ENCODE assay signal across 8 mouse cellular contexts in genomic region chr17:80480031-80480854, GRCm38 (mm10). TPM values are rescaled to one million over a fixed set of nuclear protein-coding genes. Genes with fewer than 3 reads are reported as not detected.
DNase-seq lines count a peak whose midpoint lies in the region; ATAC-seq lines count a peak whose summit lies in the region.

Gene Sos1 (minus strand): TSS chr17:80480453.

- DNase-seq in R1 (ENCODE audit: low read depth, low spot score) = peak; percentile 95
- DNase-seq in cerebellum, postnatal 14 days = peak; percentile 98 to 99
- DNase-seq in frontal cortex, postnatal 14 days (ENCODE audit: low spot score in 2 of 2) = peak; percentile 87 to 91
- peak; percentile 97 to 98 for DNase-seq in layer of hippocampus, postnatal 25 days (ENCODE audit: extremely low spot score in 1 of 2, low spot score in 1 of 2)
- DNase-seq in lung, postnatal 14 days = peak; percentile 98
- DNase-seq in ovary, postnatal 36 days (ENCODE audit: low spot score) = peak; percentile 98
- peak; percentile 99 for DNase-seq in thymus, postnatal 14 days

- ATAC-seq in hindbrain, embryonic 13.5 days (ENCODE audit: low FRiP score) = peak; percentile 83

- H3K27me3 ChIP-seq in hindbrain, embryonic 13.5 days = no peaks in the 10 kb centered on the region

- H3K27ac ChIP-seq in hindbrain, embryonic 13.5 days = peak within 1 kb of the TSS; percentile 98

- H3K9ac ChIP-seq in hindbrain, embryonic 13.5 days = peak within 1 kb of the TSS; percentile 99

- WGBS in hindbrain, embryonic 13.5 days = under 1% methylated on average over 85 of the region's 90 CpGs

- H3K4me2 ChIP-seq in hindbrain, embryonic 13.5 days = peak within 1 kb of the TSS; percentile 71

- H3K9me3 ChIP-seq in hindbrain, embryonic 13.5 days = no peaks in the 10 kb centered on the region

- H3K4me1 ChIP-seq in hindbrain, embryonic 13.5 days (replicated peaks) = peaks cover 39% of the 10 kb centered on the region

- H3K36me3 ChIP-seq in hindbrain, embryonic 13.5 days = no peaks in the 10 kb centered on the region; the same call in 1 of the 2 replicates

- peak within 1 kb of the TSS; percentile 85 for H3K4me3 ChIP-seq in hindbrain, embryonic 13.5 days

RNA-seq across cellular contexts. Expression of gene Sos1, which starts in this region (rescaled TPM):
- 7.5 and 7.7 TPM in 2 replicates for polyA plus RNA-seq in hindbrain, embryonic 13.5 days (2015; fragmentation: Nextera tagmentation; extraction: Ambion mirVana)
- total RNA-seq in layer of hippocampus, postnatal 25 days (2021) = 10 to 100 TPM; 31.6 to 34.3 TPM

Comparison
In these comparisons a context has a peak if more than half of its experiments do, and no peak if none do; other contexts are left out.
1. Peak in every context shown above with its lines: DNase-seq, ATAC-seq, H3K4me3 ChIP-seq and H3K27ac ChIP-seq.